Mouse (Mus musculus) lung, adult 2 months (tissue): ENCODE data around the gene Ajm1.

ENCODE experiments used
- CTCF ChIP-seq: fragments of 200-500 bp; IDR thresholded peaks from 2 replicates; pipeline ENCODE4 v1.5.1; 2011; ENCODE audit warnings: mild to moderate bottlenecking, low read length, control low read depth; ENCODE audit not compliant: insufficient read depth
- POLR2A ChIP-seq: fragments of 200-500 bp; IDR thresholded peaks from 2 replicates; pipeline ENCODE4 v1.6.1; 2011; ENCODE audit warnings: low read depth, mild to moderate bottlenecking, control low read depth, low read length, borderline replicate concordance; ENCODE audit errors: extremely low read depth

GRCm38 (mm10) chr2:25569323-25569722, 12.2 kb downstream of the Ajm1 start:
- TF ChIP-seq CTCF (no peak), POLR2A (no peak)
